Mouse (Mus musculus) lung, embryonic 14.5 days (tissue): ENCODE data around the gene Exoc6b. TPM values are rescaled to one million over a fixed set of nuclear protein-coding genes. Genes with fewer than 3 reads are reported as not detected.

ENCODE experiments used
- ATAC-seq: fragments of 200-750 bp; cut with Nextera tagmentation; 2 replicates; pipeline ENCODE4 v1.8.0; 2017; ENCODE audit warnings: mild to moderate bottlenecking, moderate TSS enrichment, moderate library complexity; ENCODE audit not compliant: insufficient read depth
- DNase-seq: peaks from one replicate; pipeline ENCODE4 v3.0.0-alpha.2; 2015
- H3K27ac ChIP-seq: fragments of 300-500 bp; sonication (generic); 2 replicates; pipeline ENCODE4 v1.5.1; 2014; ENCODE audit warnings: low read depth, mild to moderate bottlenecking, moderate library complexity
- H3K27me3 ChIP-seq: fragments of 300-500 bp; sonication (generic); 2 replicates; pipeline ENCODE4 v1.6.1; 2014; ENCODE audit warnings: low read length, control low read depth; ENCODE audit not compliant: insufficient read depth
- H3K36me3 ChIP-seq: fragments of 300-500 bp; sonication (generic); 2 replicates; pipeline ENCODE4 v1.6.1; 2014; ENCODE audit warnings: control low read depth; ENCODE audit not compliant: insufficient read depth
- H3K4me1 ChIP-seq: fragments of 300-500 bp; sonication (generic); 2 replicates; pipeline ENCODE4 v1.6.1; 2014; ENCODE audit warnings: antibody characterized with exemption, control low read depth; ENCODE audit not compliant: insufficient read depth
- H3K4me2 ChIP-seq: fragments of 300-500 bp; sonication (generic); 2 replicates; pipeline ENCODE4 v1.6.1; 2014; ENCODE audit warnings: mild to moderate bottlenecking
- H3K4me3 ChIP-seq: fragments of 300-500 bp; sonication (generic); 2 replicates; pipeline ENCODE4 v1.5.1; 2014; ENCODE audit warnings: low read depth, low read length
- H3K9ac ChIP-seq: fragments of 300-500 bp; sonication (generic); 2 replicates; pipeline ENCODE4 v1.6.1; 2014
- H3K9me3 ChIP-seq: fragments of 300-500 bp; sonication (generic); 2 replicates; pipeline ENCODE4 v1.6.1; 2016; ENCODE audit warnings: low read depth, low read length, control low read depth
- CTCF ChIP-seq: IDR thresholded peaks from 2 replicates; pipeline ENCODE4 v1.5.1; 2016; ENCODE audit warnings: antibody characterized with exemption, low read depth
- WGBS: fragments of 180-500 bp; shearing (Covaris S2); extraction: QIAGEN DNeasy Blood & Tissue Kit; methylation state at CpG from one replicate; pipeline ENCODE4 v1.1.7; 2014; 5-methylcytosine and 5-hydroxymethylcytosine counted together
- polyA plus RNA-seq: library from polyadenylated mRNA; unstranded; fragments of >200 nt; fragmentation: Nextera tagmentation; extraction: Ambion mirVana; gene quantifications from 2 replicates; pipeline ENCODE4 v1.2.1, GENCODE M21; 2014

The Exoc6b gene
- polyA plus RNA-seq, 1 experiment from 2014 or later, result 40.4 TPM

GRCm38 (mm10) chr6:85044621-85045152 is 24.6 kb downstream of the Exoc6b start:
- DNase-seq, result no peak

DNA sequence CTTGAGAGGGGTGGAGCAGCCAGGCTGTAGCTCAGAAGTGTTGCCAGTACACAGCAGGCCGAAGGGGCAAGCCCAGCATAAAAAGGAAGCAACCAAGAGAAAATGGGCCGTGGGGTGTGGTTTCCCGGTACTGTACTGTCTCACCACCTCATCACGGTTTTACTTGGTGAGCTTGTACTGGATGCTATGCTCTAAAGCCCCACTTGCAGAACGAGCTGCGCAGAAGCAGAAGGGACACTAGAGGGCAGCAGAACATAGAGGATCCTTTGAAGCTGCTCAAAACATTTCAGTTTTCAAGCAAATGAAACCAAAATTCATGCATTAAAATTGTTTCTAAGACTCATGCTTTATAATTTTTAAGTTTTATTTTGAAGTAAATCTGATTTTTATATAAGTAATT is 31.6 kb downstream of the Exoc6b start:
- H3K36me3 ChIP-seq, result no peaks in the 10 kb centered on the region
- H3K4me1 ChIP-seq, result no peaks in the 10 kb centered on the region
- TF ChIP-seq CTCF, result peak; percentile 90
- no peak overlapping the region for H3K4me3 ChIP-seq
- DNase-seq (peak; percentile 92), ATAC-seq (no peak)
- no peak overlapping the region for H3K9ac ChIP-seq
- WGBS, result 6% methylated on average over 6 of the region's 6 CpGs
- H3K27me3 ChIP-seq, result no peaks in the 10 kb centered on the region
- H3K9me3 ChIP-seq, result no peaks in the 10 kb centered on the region
- no peak overlapping the region for H3K27ac ChIP-seq
- no peak overlapping the region for H3K4me2 ChIP-seq

More at GRCm38 (mm10) chr6:85044621-85045152, 24.6 kb downstream of the Exoc6b start:
- Histone ChIP-seq H3K9me3 (no peaks in the 10 kb centered on the region), H3K36me3 (no peaks in the 10 kb centered on the region), H3K4me3 (no peak overlapping the region), H3K9ac (no peak overlapping the region), H3K27ac (no peak overlapping the region), H3K27me3 (no peaks in the 10 kb centered on the region), H3K4me2 (no peak overlapping the region), H3K4me1 (no peaks in the 10 kb centered on the region)
- no peak for TF ChIP-seq CTCF
- ATAC-seq, result no peak
- WGBS, result 71% methylated on average over 4 of the region's 4 CpGs

DNA sequence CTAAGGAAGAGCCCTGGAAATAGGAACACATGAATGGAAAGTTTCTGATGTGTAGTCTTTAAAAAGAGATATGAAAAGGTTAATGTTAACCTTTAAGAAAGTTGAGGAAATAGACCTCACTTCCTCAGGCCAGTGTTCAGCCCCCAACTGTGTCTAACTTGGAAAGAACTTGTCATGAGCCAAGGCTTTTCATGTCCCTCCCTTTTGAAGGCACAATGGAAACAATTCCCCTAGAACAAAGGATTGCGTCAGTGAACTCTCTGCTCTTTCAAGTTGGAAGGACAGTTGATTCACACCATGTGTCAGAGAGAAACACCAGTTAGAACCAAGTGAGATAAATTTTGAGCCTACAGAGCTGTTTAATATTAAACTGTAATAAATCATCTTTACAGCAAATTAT is 39.6 kb downstream of the Exoc6b start:
- no peak overlapping the region for H3K4me3 ChIP-seq
- TF ChIP-seq CTCF, result no peak
- no peak overlapping the region for H3K9ac ChIP-seq
- no peaks in the 10 kb centered on the region for H3K9me3 ChIP-seq
- H3K27me3 ChIP-seq, result no peaks in the 10 kb centered on the region
- peak; percentile 36 for DNase-seq
- no peak overlapping the region for H3K4me2 ChIP-seq
- H3K27ac ChIP-seq, result no peak overlapping the region
- ATAC-seq, result no peak
- H3K36me3 ChIP-seq, result no peaks in the 10 kb centered on the region
- WGBS, result 79% methylated on average over 1 of the region's 1 CpGs
- H3K4me1 ChIP-seq, result no peaks in the 10 kb centered on the region

- ATAC-seq (no peak), DNase-seq (no peak)
- no peak overlapping the region for H3K27ac ChIP-seq
- no peak for TF ChIP-seq CTCF
- no peak overlapping the region for H3K4me3 ChIP-seq
- H3K9me3 ChIP-seq, result no peaks in the 10 kb centered on the region
- no peaks in the 10 kb centered on the region for H3K27me3 ChIP-seq
- no peaks in the 10 kb centered on the region for H3K36me3 ChIP-seq
- H3K4me2 ChIP-seq, result no peak overlapping the region
- no peak overlapping the region for H3K9ac ChIP-seq
- no peaks in the 10 kb centered on the region for H3K4me1 ChIP-seq
Observed at GRCm38 (mm10) chr6:85024403-85024802, 44.9 kb downstream of the Exoc6b start.

DNA sequence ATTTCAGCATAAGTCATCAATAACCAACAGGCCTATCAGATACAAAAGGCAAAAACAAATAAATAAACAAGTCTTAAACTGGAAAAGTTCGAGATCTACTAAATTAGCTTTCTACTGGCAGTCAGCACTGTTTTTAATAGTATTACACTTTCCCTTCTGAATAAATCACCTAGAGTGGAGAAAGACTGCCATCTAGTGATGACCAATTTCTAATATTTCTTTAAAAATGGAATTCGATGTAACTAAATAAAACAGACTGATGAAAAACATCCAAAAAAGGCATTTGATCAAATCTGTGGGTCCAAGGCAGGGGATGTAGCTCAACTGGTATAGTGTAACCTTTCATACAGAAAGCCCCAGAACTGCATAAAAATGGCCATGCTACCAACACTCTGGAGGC is 52.3 kb downstream of the Exoc6b start:
- H3K9ac ChIP-seq, result no peak overlapping the region
- no peak overlapping the region for H3K4me2 ChIP-seq
- ATAC-seq, result no peak
- H3K27ac ChIP-seq, result no peak overlapping the region
- H3K9me3 ChIP-seq, result no peaks in the 10 kb centered on the region
- peak; percentile 51 for TF ChIP-seq CTCF
- no peak overlapping the region for H3K4me3 ChIP-seq
- no peaks in the 10 kb centered on the region for H3K27me3 ChIP-seq
- WGBS, result 17% methylated on average over 2 of the region's 2 CpGs
- peak; percentile 84 for DNase-seq
- H3K4me1 ChIP-seq, result no peaks in the 10 kb centered on the region
- no peaks in the 10 kb centered on the region for H3K36me3 ChIP-seq

DNA sequence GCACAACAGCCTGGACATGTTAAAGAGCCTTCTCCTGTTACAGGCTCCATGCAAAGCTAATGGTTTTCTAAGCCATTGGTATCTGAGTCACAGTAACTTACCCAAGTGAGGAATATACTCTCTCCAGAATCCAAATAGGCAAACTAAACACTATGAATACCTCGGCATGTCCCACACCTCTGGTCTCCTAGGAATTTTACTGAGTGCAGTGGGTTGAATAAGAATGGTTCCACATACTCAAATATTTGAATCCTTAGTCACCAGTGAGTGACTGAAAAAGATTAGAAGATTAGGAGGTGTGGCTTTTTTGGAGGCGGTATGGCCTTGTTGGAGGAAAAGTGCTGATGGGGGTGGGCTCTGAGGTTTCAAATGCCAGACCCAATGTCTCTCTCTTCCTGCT is 55.4 kb downstream of the Exoc6b start:
- Histone ChIP-seq H3K27me3 (no peaks in the 10 kb centered on the region), H3K4me1 (no peaks in the 10 kb centered on the region)
- 82% methylated on average over 2 of the region's 2 CpGs for WGBS

GRCm38 (mm10) chr6:85010397-85010796 is 58.9 kb downstream of the Exoc6b start:
- H3K9me3 ChIP-seq, result no peaks in the 10 kb centered on the region
- DNase-seq, result no peak
- WGBS, result 84% methylated on average over 2 of the region's 2 CpGs
- no peak overlapping the region for H3K4me3 ChIP-seq
- no peaks in the 10 kb centered on the region for H3K4me1 ChIP-seq
- no peaks in the 10 kb centered on the region for H3K27me3 ChIP-seq
- no peak overlapping the region for H3K9ac ChIP-seq
- H3K27ac ChIP-seq, result no peak overlapping the region
- H3K36me3 ChIP-seq, result 0 out of 2 replicates have a peak, but pooled peaks cover 3% of the 10 kb centered on the region
- H3K4me2 ChIP-seq, result no peak overlapping the region
- no peak for ATAC-seq
- TF ChIP-seq CTCF, result no peak

More for the DNA sequence above, 55.4 kb downstream of the Exoc6b start:
- no peak for DNase-seq
- no peak for TF ChIP-seq CTCF
- no peak for ATAC-seq
- Histone ChIP-seq H3K27ac (no peak overlapping the region), H3K36me3 (0 out of 2 replicates have a peak, but pooled peaks cover 3% of the 10 kb centered on the region), H3K4me2 (no peak overlapping the region), H3K9ac (no peak overlapping the region), H3K4me3 (no peak overlapping the region), H3K9me3 (no peaks in the 10 kb centered on the region)

DNA sequence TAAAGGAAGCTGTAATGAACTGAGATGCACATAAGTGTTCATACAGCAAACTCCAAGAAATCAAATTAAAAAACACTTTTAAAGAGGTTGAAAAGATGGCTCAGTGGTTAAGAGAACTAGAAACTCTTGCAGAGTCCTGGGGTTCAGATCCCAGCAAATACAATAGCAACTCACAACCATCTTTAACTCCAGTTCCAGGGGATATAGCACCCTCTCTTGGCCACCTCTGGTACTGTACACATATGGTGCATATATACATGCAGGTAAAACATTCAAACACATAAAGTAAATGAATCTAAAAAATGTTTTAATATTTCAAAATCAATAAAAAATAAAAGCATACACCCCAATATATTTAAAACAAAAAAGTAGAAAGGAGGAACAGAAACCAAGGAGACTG is 73.9 kb downstream of the Exoc6b start:
- Histone ChIP-seq H3K4me3 (no peak overlapping the region), H3K9ac (no peak overlapping the region), H3K4me1 (no peaks in the 10 kb centered on the region), H3K9me3 (no peaks in the 10 kb centered on the region), H3K27ac (no peak overlapping the region), H3K36me3 (no peaks in the 10 kb centered on the region), H3K4me2 (no peak overlapping the region), H3K27me3 (no peaks in the 10 kb centered on the region)
- TF ChIP-seq CTCF, result peak; percentile 15; the same call in 1 of the 2 replicates
- ATAC-seq (no peak), DNase-seq (no peak)
